Mouse (Mus musculus) ES-Bruce4 (cell line): ENCODE results near the gene Spef1.
"Not testable (repeated sequence)": the region's sequence is repeated elsewhere in the genome, so short reads cannot be mapped to it uniquely, and the experiment has no call there.

Experiments
- CTCF ChIP-seq: IDR thresholded peaks from one replicate; pipeline ENCODE4 v1.8.1; 2011; ENCODE audit warnings: low read depth, low read length
- POLR2A ChIP-seq: IDR thresholded peaks from one replicate; pipeline ENCODE4 v1.8.1; 2011; ENCODE audit warnings: low read length; ENCODE audit not compliant: insufficient read depth

GRCm38 (mm10) chr2:131226669-131227068 lies 39.6 kb upstream of the Spef1 start:
- TF ChIP-seq CTCF, POLR2A: not testable (repeated sequence)
